Mouse (Mus musculus) neural tube, embryonic 14.5 days (tissue): ENCODE results near the gene Slc24a5. TPM values are rescaled to one million over a fixed set of nuclear protein-coding genes. Genes with fewer than 3 reads are reported as not detected.
A peak's percentile ranks its signal among the peaks of the same experiment; 100 is the strongest.

ENCODE experiments used
- ATAC-seq: fragments of 200-750 bp; cut with Nextera tagmentation; 2 replicates; pipeline ENCODE4 v1.8.0; 2017; ENCODE audit warnings: low read depth, mild to moderate bottlenecking, moderate TSS enrichment, moderate library complexity
- H3K27ac ChIP-seq: fragments of 300-500 bp; sonication (generic); 2 replicates; pipeline ENCODE4 v1.5.1; 2014; ENCODE audit warnings: low read depth, mild to moderate bottlenecking, control low read depth, low read length, moderate library complexity, mixed read lengths
- H3K27me3 ChIP-seq: fragments of 300-500 bp; sonication (generic); 2 replicates; pipeline ENCODE4 v1.6.1; 2014; ENCODE audit warnings: low read length; ENCODE audit not compliant: control insufficient read depth, insufficient read depth
- H3K36me3 ChIP-seq: fragments of 300-500 bp; sonication (generic); 2 replicates; pipeline ENCODE4 v1.6.1; 2014; ENCODE audit warnings: low read length, mixed read lengths; ENCODE audit not compliant: control insufficient read depth, insufficient read depth
- H3K4me1 ChIP-seq: fragments of 300-500 bp; sonication (generic); 2 replicates; pipeline ENCODE4 v1.6.1; 2014; ENCODE audit warnings: low read length; ENCODE audit not compliant: control insufficient read depth, insufficient read depth
- H3K4me2 ChIP-seq: fragments of 300-500 bp; sonication (generic); 2 replicates; pipeline ENCODE4 v1.6.1; 2014; ENCODE audit warnings: mild to moderate bottlenecking, low read depth, low read length, control low read depth
- H3K4me3 ChIP-seq: fragments of 300-500 bp; sonication (generic); 2 replicates; pipeline ENCODE4 v1.5.1; 2014; ENCODE audit warnings: low read depth, low read length, control low read depth, mixed read lengths
- H3K9ac ChIP-seq: fragments of 300-500 bp; sonication (generic); replicated peaks from 2 replicates; pipeline ENCODE4 v1.6.1; 2014; ENCODE audit warnings: low read depth, mild to moderate bottlenecking, control low read depth, low read length, mixed read lengths
- H3K9me3 ChIP-seq: fragments of 300-500 bp; sonication (generic); 2 replicates; pipeline ENCODE4 v1.6.1; 2016; ENCODE audit warnings: low read length; ENCODE audit not compliant: control insufficient read depth
- WGBS: fragments of 180-500 bp; shearing (Covaris S2); extraction: QIAGEN DNeasy Blood & Tissue Kit; methylation state at CpG from one replicate; pipeline ENCODE4 v1.1.7; 2014; 5-methylcytosine and 5-hydroxymethylcytosine counted together
- polyA plus RNA-seq: library from polyadenylated mRNA; unstranded; fragments of >200 nt; fragmentation: Nextera tagmentation; extraction: Ambion mirVana; gene quantifications from 2 replicates; pipeline ENCODE4 v1.2.1, GENCODE M21; 2014

Slc24a5 gene
- 7.1 and 8.0 TPM in 2 replicates for polyA plus RNA-seq

DNA sequence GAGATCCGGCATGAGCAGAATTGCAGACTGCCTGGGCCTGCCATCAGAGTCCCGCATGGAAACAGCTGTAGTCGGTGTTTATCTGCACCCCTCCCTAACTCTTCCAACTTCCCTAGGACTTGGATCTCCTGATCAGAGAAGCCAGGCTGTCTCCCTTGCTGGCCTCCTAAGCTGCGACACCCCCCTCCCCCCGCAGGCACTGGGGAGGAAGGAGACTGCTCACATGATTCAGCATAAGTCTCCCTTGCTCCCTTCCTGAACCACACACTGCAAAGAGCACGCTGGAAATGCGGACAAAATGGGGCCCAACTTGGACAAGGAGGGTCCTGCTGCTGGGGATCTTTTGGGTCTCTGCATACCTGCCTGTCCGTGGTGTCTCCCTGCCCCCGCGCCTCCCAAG is at the start of gene Slc24a5:
Gene Slc24a5 (plus strand): TSS at position 231 of the 400 bp plus-strand sequence.
- H3K4me3 ChIP-seq = no peak within 1 kb of the TSS
- no peaks in the 10 kb centered on the region for H3K4me1 ChIP-seq
- H3K4me2 ChIP-seq = no peak within 1 kb of the TSS
- no peak within 1 kb of the TSS for H3K27ac ChIP-seq
- ATAC-seq = 0 out of 2 replicates have a peak, but pooled peaks have one; percentile 6
- no peak within 1 kb of the TSS for H3K9ac ChIP-seq
- 73% methylated on average over 10 of the region's 10 CpGs for WGBS
- H3K9me3 ChIP-seq = no peaks in the 10 kb centered on the region
- no peaks in the 10 kb centered on the region for H3K27me3 ChIP-seq
- H3K36me3 ChIP-seq = no peaks in the 10 kb centered on the region

DNA sequence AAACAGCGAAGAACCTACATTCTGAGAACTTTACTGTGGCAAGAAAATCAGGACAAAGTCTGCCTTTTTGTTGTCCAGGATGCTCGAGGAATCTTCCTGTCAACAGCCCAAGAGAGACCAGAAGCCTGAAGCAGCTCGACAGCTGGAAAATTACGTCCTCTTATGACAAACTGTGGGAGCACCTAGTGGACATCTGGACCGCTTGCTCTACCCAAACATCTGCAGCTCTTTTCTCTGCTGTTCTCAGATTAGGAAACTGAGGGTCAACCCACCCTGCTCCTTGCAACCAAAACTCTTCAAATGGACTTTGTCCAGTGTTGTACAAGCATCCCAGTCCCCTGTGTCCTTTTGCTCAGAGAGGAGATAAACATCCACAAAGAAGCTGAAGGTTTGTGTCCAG is 43.5 kb upstream of the Slc24a5 start:
- H3K9me3 ChIP-seq = no peaks in the 10 kb centered on the region
- H3K4me3 ChIP-seq = no peak overlapping the region
- no peak for ATAC-seq
- H3K27me3 ChIP-seq = no peaks in the 10 kb centered on the region
- 56% methylated on average over 5 of the region's 5 CpGs for WGBS
- no peaks in the 10 kb centered on the region for H3K4me1 ChIP-seq
- H3K4me2 ChIP-seq = no peak overlapping the region
- H3K27ac ChIP-seq = no peak overlapping the region
- H3K9ac ChIP-seq = no peak overlapping the region
- H3K36me3 ChIP-seq = no peaks in the 10 kb centered on the region

DNA sequence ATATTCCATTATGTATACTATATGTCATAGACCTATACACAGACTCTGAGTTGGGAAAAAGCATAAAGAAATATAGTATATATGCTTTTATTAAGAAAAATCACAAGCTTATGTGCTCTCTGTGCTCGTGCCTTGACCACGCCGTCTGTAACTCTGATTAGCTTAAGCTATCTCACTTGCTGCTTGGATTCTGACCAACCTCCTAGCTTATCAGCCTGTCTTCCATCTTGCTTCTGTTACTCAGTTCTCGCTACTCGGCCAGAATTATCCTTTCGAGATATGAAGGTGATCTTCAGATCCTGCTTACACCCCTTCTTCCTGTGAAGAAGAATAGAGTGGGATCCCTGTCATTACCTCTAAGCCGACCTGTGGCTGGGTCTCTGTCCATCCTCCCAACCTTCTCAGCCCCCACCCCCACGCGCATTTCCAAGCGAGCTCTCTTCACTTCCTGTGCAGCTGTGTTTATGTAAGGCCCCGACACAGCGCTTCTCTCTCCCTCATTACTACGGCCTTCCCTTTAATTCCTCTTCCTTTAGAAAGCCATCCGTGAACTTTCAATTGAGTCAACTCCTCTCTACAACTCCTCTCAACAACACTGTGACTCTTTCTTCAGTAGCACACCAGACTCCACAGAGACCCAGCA is 41.4 kb upstream of the Slc24a5 start:
- no peak overlapping the region for H3K27ac ChIP-seq
- no peaks in the 10 kb centered on the region for H3K27me3 ChIP-seq
- no peak for ATAC-seq
- H3K4me2 ChIP-seq = no peak overlapping the region
- 72% methylated on average over 14 of the region's 14 CpGs for WGBS
- H3K36me3 ChIP-seq = no peaks in the 10 kb centered on the region
- H3K4me1 ChIP-seq = no peaks in the 10 kb centered on the region
- no peak overlapping the region for H3K9ac ChIP-seq
- H3K4me3 ChIP-seq = no peak overlapping the region
- H3K9me3 ChIP-seq = no peaks in the 10 kb centered on the region

DNA sequence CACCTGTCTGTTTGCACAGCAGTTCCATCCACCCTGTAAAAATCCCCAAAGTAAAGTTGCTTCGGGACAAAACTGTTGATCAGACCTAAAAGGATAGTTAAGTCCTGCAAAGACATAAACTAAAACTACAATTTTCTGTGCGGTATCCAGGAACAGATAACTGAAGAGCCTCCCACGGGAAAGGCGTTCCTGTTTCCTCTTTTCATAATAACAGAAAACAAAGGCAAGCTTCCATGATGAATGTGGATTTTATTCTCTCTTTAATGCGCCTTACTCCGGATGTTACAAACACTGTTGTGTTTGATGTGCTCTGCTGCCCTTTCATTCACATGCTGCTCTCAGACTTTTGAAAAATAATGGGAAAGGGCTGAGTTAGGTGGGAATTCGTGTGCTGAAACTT is 37.3 kb upstream of the Slc24a5 start:
- WGBS = 71% methylated on average over 7 of the region's 7 CpGs
- H3K27me3 ChIP-seq = no peaks in the 10 kb centered on the region
- H3K4me2 ChIP-seq = no peak overlapping the region
- no peak overlapping the region for H3K27ac ChIP-seq
- no peak overlapping the region for H3K4me3 ChIP-seq
- no peak overlapping the region for H3K9ac ChIP-seq
- ATAC-seq = no peak
- no peaks in the 10 kb centered on the region for H3K4me1 ChIP-seq
- H3K36me3 ChIP-seq = no peaks in the 10 kb centered on the region
- H3K9me3 ChIP-seq = no peaks in the 10 kb centered on the region

DNA sequence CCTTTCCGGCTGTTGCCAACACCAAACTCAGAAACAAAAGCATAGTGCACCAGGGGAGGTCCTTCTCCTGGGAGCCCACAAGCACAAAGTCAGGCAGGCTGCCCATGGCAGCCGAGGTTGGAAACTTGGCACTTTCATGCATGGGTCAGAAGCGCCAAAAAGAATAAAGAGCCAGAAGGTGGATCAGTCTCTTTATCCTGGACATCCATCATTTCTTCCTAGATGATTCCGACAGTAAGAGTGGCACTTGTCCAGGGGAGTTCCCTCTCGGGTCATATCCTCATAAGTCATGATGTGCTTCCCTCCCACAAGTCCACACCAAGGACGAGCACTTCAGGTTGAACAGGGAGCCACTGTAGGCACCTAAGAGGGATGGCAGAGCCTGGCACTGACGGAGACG is 36.8 kb upstream of the Slc24a5 start:
- no peak overlapping the region for H3K4me3 ChIP-seq
- H3K27ac ChIP-seq = no peak overlapping the region
- ATAC-seq = no peak
- H3K4me1 ChIP-seq = no peaks in the 10 kb centered on the region
- H3K9ac ChIP-seq = no peak overlapping the region
- H3K36me3 ChIP-seq = no peaks in the 10 kb centered on the region
- no peaks in the 10 kb centered on the region for H3K9me3 ChIP-seq
- 63% methylated on average over 8 of the region's 8 CpGs for WGBS
- H3K27me3 ChIP-seq = no peaks in the 10 kb centered on the region
- no peak overlapping the region for H3K4me2 ChIP-seq

DNA sequence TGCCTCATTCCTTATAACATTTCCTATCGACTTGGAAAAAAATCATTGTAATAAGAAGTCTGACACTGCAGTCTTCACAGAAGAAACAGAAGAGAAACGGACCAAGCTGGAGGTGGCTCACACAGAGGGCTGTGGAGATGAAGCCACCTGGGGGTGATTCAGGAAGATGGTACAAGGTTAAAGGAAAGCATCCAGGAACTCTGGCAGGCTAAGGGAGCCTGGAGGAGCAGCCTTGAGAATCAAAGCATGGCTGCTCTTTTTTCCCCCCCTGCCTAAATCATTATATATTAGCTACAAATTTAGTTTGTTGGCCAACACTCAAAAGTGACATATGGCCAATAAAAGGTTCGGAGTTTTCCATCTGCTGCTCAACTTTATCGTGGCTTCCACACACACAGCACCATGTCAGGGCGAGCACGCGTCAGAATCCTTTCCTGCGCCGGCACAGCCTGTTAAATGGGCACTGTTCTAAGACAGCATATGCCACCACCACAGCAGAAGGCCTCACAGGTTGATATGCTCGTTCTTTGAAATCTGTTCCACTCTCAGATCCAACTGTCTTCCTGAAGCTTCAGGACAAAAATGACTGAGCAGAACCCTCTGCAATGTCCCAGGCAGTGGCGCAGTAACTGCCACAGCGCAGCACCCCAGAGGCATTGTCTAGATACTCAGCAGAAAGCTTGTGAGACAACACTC is 36.2 kb upstream of the Slc24a5 start:
- ATAC-seq = peak; percentile 82
- H3K4me1 ChIP-seq = no peaks in the 10 kb centered on the region
- no peaks in the 10 kb centered on the region for H3K27me3 ChIP-seq
- H3K9ac ChIP-seq = no peak overlapping the region
- H3K4me3 ChIP-seq = no peak overlapping the region
- H3K4me2 ChIP-seq = no peak overlapping the region
- H3K36me3 ChIP-seq = no peaks in the 10 kb centered on the region
- 75% methylated on average over 12 of the region's 12 CpGs for WGBS
- peak overlapping the region; percentile 48; the same call in 1 of the 2 replicates for H3K27ac ChIP-seq
- H3K9me3 ChIP-seq = no peaks in the 10 kb centered on the region

DNA sequence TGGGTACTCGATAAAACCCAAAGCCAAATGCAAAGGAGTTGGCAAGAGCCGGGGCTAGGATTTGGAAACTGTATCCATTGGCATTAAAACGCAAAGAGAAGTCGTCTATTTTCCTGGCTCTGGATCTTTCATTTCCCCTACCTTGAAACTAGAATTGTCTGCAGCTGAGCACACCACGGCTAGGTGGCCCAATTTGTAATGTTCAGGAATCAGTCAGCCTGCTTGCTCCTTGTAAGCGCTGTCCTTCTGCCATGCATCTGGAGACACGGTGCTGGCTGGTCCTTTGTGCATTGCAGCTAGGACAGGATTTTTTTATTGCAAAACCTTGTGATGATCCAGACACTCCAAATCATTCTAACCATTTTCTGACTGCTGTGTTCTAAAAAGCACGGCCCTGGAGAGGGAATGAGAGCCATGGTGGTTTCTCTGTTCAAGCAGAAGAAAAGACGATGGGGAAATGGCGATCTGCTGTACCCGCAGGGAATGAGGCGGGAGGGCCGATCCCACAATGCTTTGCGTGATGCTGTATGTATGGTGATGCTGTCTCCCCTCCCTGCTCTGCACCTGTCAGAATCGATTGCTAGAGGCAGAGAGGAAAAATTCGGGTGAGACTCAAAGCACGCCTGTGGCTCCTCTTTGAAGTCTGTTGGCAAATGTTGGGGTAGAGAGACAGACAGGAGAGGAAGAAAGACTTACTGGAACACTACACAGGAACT is 35.5 kb upstream of the Slc24a5 start:
- no peaks in the 10 kb centered on the region for H3K36me3 ChIP-seq
- ATAC-seq = 0 out of 2 replicates have a peak, but pooled peaks have one; percentile 49
- WGBS = 75% methylated on average over 17 of the region's 17 CpGs
- no peaks in the 10 kb centered on the region for H3K27me3 ChIP-seq
- no peaks in the 10 kb centered on the region for H3K4me1 ChIP-seq
- no peak overlapping the region for H3K9ac ChIP-seq
- H3K4me3 ChIP-seq = no peak overlapping the region
- no peaks in the 10 kb centered on the region for H3K9me3 ChIP-seq
- peak overlapping the region; percentile 48; the same call in 1 of the 2 replicates for H3K27ac ChIP-seq
- H3K4me2 ChIP-seq = no peak overlapping the region

DNA sequence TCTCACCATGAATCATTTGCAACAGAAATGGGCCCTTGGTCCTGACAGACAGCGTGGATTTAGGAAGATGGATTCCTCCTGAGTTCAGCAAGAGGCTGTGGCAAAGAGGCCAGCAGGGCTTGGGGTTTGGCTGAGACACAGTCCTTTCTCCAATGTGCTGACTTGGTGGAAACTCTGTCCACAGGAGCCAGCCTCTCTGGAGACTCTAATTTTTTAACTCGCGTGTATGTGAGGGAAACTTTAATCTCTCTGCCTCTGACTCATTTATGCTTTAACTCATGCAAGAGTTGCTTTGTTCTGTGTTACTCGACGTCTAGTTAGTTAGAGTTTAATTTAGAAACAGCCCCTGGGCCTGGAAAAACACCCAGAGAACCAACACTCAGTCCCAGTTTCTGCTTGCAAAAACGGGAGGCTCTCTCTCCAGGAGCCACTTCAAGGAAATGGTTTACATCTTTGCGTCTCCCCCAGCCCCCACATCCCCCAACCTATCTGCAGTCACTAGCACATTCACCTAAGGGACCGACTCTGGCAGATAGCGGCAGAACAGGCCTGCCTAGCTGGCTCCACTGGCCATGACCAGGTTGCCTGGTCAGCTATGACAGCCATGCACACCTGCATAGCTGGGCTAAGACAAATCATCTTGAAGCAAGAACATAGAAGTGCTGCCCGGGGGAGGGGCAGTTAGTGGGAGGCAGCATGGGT is 34.7 kb upstream of the Slc24a5 start:
- Histone ChIP-seq H3K27me3 (no peaks in the 10 kb centered on the region), H3K36me3 (no peaks in the 10 kb centered on the region), H3K9ac (no peak overlapping the region), H3K9me3 (no peaks in the 10 kb centered on the region), H3K27ac (no peak overlapping the region), H3K4me3 (no peak overlapping the region), H3K4me1 (no peaks in the 10 kb centered on the region), H3K4me2 (no peak overlapping the region)
- 70% methylated on average over 10 of the region's 10 CpGs for WGBS
- ATAC-seq = no peak
